Mouse (Mus musculus) forebrain, embryonic 15.5 days (tissue): ENCODE results near the gene Wdr31. TPM values are rescaled to one million over a fixed set of nuclear protein-coding genes. Genes with fewer than 3 reads are reported as not detected.
"Not testable (repeated sequence)": the region's sequence is repeated elsewhere in the genome, so short reads cannot be mapped to it uniquely, and the experiment has no call there.

Experiments used
- ATAC-seq: fragments of 200-750 bp; cut with Nextera tagmentation; replicated peaks from 2 replicates; pipeline ENCODE4 v1.8.0; 2017; ENCODE audit warnings: mild to moderate bottlenecking, moderate TSS enrichment, moderate library complexity
- H3K27ac ChIP-seq: fragments of 300-500 bp; sonication (generic); replicated peaks from 2 replicates; pipeline ENCODE4 v1.5.1; 2015; ENCODE audit warnings: mild to moderate bottlenecking, inconsistent platforms
- H3K27me3 ChIP-seq: fragments of 300-500 bp; sonication (generic); 2 replicates; pipeline ENCODE4 v1.6.1; 2015; ENCODE audit warnings: inconsistent platforms
- H3K36me3 ChIP-seq: fragments of 300-500 bp; sonication (generic); 2 replicates; pipeline ENCODE4 v1.6.1; 2015; ENCODE audit warnings: mild to moderate bottlenecking, inconsistent platforms
- H3K4me1 ChIP-seq: fragments of 300-500 bp; sonication (generic); 2 replicates; pipeline ENCODE4 v1.6.1; 2015; ENCODE audit warnings: inconsistent platforms
- H3K4me2 ChIP-seq: fragments of 300-500 bp; sonication (generic); replicated peaks from 2 replicates; pipeline ENCODE4 v1.6.1; 2015; ENCODE audit warnings: mild to moderate bottlenecking, inconsistent platforms
- H3K4me3 ChIP-seq: fragments of 300-500 bp; sonication (generic); 2 replicates; pipeline ENCODE4 v1.5.1; 2015; ENCODE audit warnings: mild to moderate bottlenecking, inconsistent platforms
- H3K9ac ChIP-seq: fragments of 300-500 bp; sonication (generic); replicated peaks from 2 replicates; pipeline ENCODE4 v1.6.1; 2015; ENCODE audit warnings: mild to moderate bottlenecking, inconsistent platforms
- H3K9me3 ChIP-seq: fragments of 300-500 bp; sonication (generic); 2 replicates; pipeline ENCODE4 v1.6.1; 2016; ENCODE audit warnings: inconsistent platforms
- WGBS: fragments of 180-500 bp; shearing (Covaris S2); methylation state at CpG from one replicate; pipeline ENCODE4 v1.1.7; 2015; ENCODE audit warnings: mixed read lengths; 5-methylcytosine and 5-hydroxymethylcytosine counted together
- polyA plus RNA-seq: library from polyadenylated mRNA; unstranded; fragments of >200 nt; fragmentation: Nextera tagmentation; extraction: Ambion mirVana; gene quantifications from 2 replicates; pipeline ENCODE4 v1.2.1, GENCODE M21; 2015

The Wdr31 gene
- polyA plus RNA-seq, 1 experiment from 2014 or later, result 11.5 TPM

GRCm38 (mm10) chr4:62492682-62493081 is 22.0 kb upstream of the Wdr31 start:
- Histone ChIP-seq H3K9ac (no peak overlapping the region), H3K4me2 (no peak overlapping the region), H3K9me3 (no peaks in the 10 kb centered on the region), H3K36me3 (no peaks in the 10 kb centered on the region), H3K4me1 (0 out of 2 replicates have a peak, but pooled peaks cover 5% of the 10 kb centered on the region), H3K27me3 (no peaks in the 10 kb centered on the region), H3K4me3 (no peak overlapping the region), H3K27ac (no peak overlapping the region)
- ATAC-seq, result no peak
- WGBS, result 77% methylated on average over 2 of the region's 2 CpGs

- no peak overlapping the region for H3K4me3 ChIP-seq
- H3K27ac ChIP-seq, result no peak overlapping the region
- no peak overlapping the region for H3K9ac ChIP-seq
- no peaks in the 10 kb centered on the region for H3K36me3 ChIP-seq
- H3K4me2 ChIP-seq, result no peak overlapping the region
- no peaks in the 10 kb centered on the region for H3K9me3 ChIP-seq
- 96% methylated on average over 2 of the region's 2 CpGs for WGBS
- no peaks in the 10 kb centered on the region for H3K27me3 ChIP-seq
- no peak for ATAC-seq
- H3K4me1 ChIP-seq, result no peaks in the 10 kb centered on the region
These were observed 17.2 kb upstream of the Wdr31 start for GRCm38 (mm10) chr4:62487914-62488313.

DNA sequence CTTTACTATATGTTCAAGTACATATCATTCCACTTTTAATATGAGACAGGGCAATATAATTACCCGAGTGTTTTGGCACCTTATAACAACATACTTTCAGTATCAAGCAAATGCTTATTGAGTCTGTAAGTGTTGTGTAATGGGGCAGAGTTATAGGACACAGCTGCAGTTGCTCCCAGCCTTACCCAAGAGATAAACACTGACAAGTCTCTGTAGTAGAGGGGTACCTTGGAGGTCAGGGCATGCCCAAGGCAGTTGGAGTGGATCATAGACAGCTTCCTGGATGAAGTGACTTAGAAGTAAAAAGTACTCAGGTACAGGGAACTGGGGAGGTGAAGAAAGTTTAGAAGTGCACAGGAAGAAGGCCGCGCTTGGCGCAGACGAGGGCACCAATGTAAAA is 16.5 kb upstream of the Wdr31 start:
- WGBS, result 94% methylated on average over 5 of the region's 5 CpGs
- ATAC-seq, result no peak
- no peaks in the 10 kb centered on the region for H3K4me1 ChIP-seq

GRCm38 (mm10) chr4:62486162-62486696 is 15.5 kb upstream of the Wdr31 start:
- Histone ChIP-seq H3K4me2 (no peak overlapping the region), H3K4me1 (no peaks in the 10 kb centered on the region), H3K27ac (no peak overlapping the region), H3K27me3 (no peaks in the 10 kb centered on the region), H3K4me3 (no peak overlapping the region), H3K36me3 (no peaks in the 10 kb centered on the region), H3K9ac (no peak overlapping the region), H3K9me3 (no peaks in the 10 kb centered on the region)
- no peak for ATAC-seq
- 92% methylated on average over 15 of the region's 15 CpGs for WGBS

More for the DNA sequence above, 16.5 kb upstream of the Wdr31 start:
- H3K9ac ChIP-seq, result no peak overlapping the region
- no peaks in the 10 kb centered on the region for H3K36me3 ChIP-seq
- no peak overlapping the region for H3K27ac ChIP-seq
- H3K4me2 ChIP-seq, result no peak overlapping the region
- H3K4me3 ChIP-seq, result no peak overlapping the region
- H3K9me3 ChIP-seq, result no peaks in the 10 kb centered on the region
- no peaks in the 10 kb centered on the region for H3K27me3 ChIP-seq

DNA sequence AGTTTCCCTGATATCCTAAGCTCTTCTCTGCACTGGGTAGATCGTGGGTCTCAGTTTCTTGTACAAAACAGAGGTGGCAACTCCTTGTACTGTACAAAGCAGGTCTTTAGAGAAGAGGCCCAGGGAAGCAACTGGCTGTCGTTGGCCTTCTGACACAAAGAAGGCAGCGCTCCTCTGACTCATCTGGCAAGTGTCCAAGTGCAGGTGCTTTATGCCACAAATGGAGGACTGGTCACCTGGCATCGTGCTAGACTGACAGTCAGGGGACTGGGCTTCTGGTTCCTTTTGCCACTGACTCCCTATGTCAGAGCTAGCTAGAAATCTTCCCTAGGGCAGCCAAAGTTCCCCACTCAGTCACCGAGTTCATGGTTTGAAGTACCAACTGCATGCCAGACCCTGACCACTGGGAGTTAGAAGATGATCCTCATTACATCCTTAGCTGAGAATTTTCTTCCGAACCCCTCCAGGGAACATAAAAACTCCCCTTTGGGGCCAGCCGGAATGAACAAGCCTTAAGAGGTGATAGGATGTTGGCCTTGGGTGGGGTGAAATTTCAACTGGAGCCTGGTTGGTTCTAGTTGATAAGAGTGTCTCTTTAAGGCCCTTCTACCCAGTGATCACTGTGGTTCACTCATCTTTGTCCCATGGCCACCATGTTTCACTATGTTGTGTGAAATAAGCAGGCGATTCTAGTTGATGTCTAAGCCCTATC is 14.9 kb upstream of the Wdr31 start:
- Histone ChIP-seq H3K9ac (no peak overlapping the region), H3K9me3 (no peaks in the 10 kb centered on the region), H3K4me2 (no peak overlapping the region), H3K4me3 (no peak overlapping the region), H3K27ac (no peak overlapping the region), H3K36me3 (no peaks in the 10 kb centered on the region), H3K4me1 (no peaks in the 10 kb centered on the region), H3K27me3 (0 out of 2 replicates have a peak, but pooled peaks cover 2% of the 10 kb centered on the region)
- 82% methylated on average over 8 of the region's 8 CpGs for WGBS
- ATAC-seq, result no peak

GRCm38 (mm10) chr4:62484928-62485327 is 14.2 kb upstream of the Wdr31 start:
- no peaks in the 10 kb centered on the region for H3K36me3 ChIP-seq
- peaks cover 7% of the 10 kb centered on the region for H3K27me3 ChIP-seq
- 87% methylated on average over 3 of the region's 3 CpGs for WGBS
- no peak overlapping the region for H3K9ac ChIP-seq
- H3K4me1 ChIP-seq, result peaks cover 3% of the 10 kb centered on the region
- H3K4me2 ChIP-seq, result no peak overlapping the region
- no peak for ATAC-seq
- no peak overlapping the region for H3K27ac ChIP-seq
- H3K9me3 ChIP-seq, result no peaks in the 10 kb centered on the region
- H3K4me3 ChIP-seq, result no peak overlapping the region

GRCm38 (mm10) chr4:62480709-62481605 is 10.3 kb upstream of the Wdr31 start:
- Histone ChIP-seq H3K9me3 (no peaks in the 10 kb centered on the region), H3K9ac (no peak overlapping the region), H3K4me1 (peaks cover 9% of the 10 kb centered on the region), H3K4me3 (no peak overlapping the region), H3K4me2 (no peak overlapping the region), H3K27ac (no peak overlapping the region), H3K36me3 (no peaks in the 10 kb centered on the region), H3K27me3 (peaks cover 28% of the 10 kb centered on the region)
- 0 out of 2 replicates have a peak, but pooled peaks have one; percentile 30 for ATAC-seq
- 52% methylated on average over 10 of the region's 10 CpGs for WGBS

GRCm38 (mm10) chr4:62479937-62480708 is 9.4 kb upstream of the Wdr31 start, which contains the start of gene Bspry:
Gene Bspry, plus strand, starts transcription at chr4:62480053.
- peak; percentile 74 for ATAC-seq
- Histone ChIP-seq H3K9me3 (no peaks in the 10 kb centered on the region), H3K4me1 (peaks cover 9% of the 10 kb centered on the region), H3K36me3 (no peaks in the 10 kb centered on the region), H3K27ac (no peak within 1 kb of the TSS), H3K4me3 (peak within 1 kb of the TSS; percentile 41), H3K4me2 (peak within 1 kb of the TSS; percentile 55), H3K9ac (no peak within 1 kb of the TSS), H3K27me3 (peaks cover 28% of the 10 kb centered on the region)
- 2% methylated on average over 67 of the region's 71 CpGs for WGBS

DNA sequence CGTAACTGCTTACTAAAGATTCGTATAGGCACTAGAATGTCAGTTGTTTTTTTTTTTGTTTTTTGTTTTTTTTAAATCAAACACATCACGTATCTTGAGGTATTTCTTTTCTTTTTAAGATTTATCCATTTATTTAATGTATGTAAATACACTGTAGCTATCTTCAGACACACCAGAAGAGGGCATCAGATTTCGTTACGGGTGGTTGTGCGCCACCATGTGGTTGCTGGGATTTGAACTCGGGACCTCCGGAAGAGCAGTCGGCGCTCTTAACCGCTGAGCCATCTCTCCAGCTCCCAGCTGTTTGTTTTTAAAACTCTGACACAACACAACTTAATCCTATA is 8.9 kb upstream of the Wdr31 start:
- not testable (repeated sequence) for H3K4me1 ChIP-seq, H3K27ac ChIP-seq, H3K9ac ChIP-seq, H3K36me3 ChIP-seq, H3K9me3 ChIP-seq
- H3K4me3 ChIP-seq, result peak overlapping the region; percentile 41
- peaks cover 28% of the 10 kb centered on the region for H3K27me3 ChIP-seq
- 16% methylated on average over 11 of the region's 11 CpGs for WGBS
- ATAC-seq, result peak; percentile 18; the same call in 1 of the 2 replicates
- peak overlapping the region; percentile 55 for H3K4me2 ChIP-seq

DNA sequence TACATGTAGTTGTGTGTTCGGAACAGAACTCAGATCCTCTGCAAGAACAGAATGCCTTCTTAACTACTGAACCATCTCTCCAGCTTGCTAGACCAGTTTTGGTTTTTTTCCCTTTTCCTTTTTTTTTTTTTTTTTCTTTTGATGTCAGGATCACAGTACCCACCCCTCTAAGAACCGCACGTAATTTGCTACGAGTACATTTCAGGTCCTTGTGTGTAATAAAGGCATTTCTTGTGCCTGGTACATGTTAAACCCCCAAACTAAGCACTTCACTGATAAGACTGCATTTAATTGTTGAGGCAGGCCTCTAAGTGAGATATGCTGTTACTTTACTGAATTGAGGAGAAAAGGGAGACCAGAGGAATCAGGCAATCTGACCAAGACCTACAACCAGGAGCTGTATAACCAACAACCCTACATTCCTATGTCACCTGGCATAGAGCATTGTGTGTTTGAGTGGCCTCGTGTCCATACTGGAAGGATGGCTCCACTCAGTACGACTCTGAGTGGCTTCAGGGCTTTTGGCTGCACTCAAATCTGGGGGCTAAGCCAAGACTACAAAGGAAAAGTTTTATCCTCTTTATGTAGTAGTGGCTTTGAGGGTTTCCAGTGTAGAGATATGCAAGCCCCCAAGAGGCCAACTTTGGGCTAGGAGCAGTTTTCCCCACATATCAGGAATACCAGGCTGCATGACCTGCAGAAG is 7.0 kb upstream of the Wdr31 start:
- peaks cover 9% of the 10 kb centered on the region for H3K4me1 ChIP-seq
- no peak overlapping the region for H3K4me2 ChIP-seq
- no peak for ATAC-seq
- 80% methylated on average over 6 of the region's 6 CpGs for WGBS
- H3K27me3 ChIP-seq, result peaks cover 28% of the 10 kb centered on the region
- H3K4me3 ChIP-seq, result no peak overlapping the region
- H3K9ac ChIP-seq, result no peak overlapping the region
- H3K36me3 ChIP-seq, result no peaks in the 10 kb centered on the region
- no peak overlapping the region for H3K27ac ChIP-seq
- H3K9me3 ChIP-seq, result no peaks in the 10 kb centered on the region

- H3K4me3 ChIP-seq, result no peak overlapping the region
- WGBS, result 94% methylated on average over 6 of the region's 6 CpGs
- no peak overlapping the region for H3K27ac ChIP-seq
- no peak overlapping the region for H3K9ac ChIP-seq
- no peaks in the 10 kb centered on the region for H3K36me3 ChIP-seq
- H3K27me3 ChIP-seq, result peaks cover 28% of the 10 kb centered on the region
- H3K4me2 ChIP-seq, result no peak overlapping the region
- no peaks in the 10 kb centered on the region for H3K9me3 ChIP-seq
- peaks cover 9% of the 10 kb centered on the region for H3K4me1 ChIP-seq
- no peak for ATAC-seq
These were observed 5.1 kb upstream of the Wdr31 start for GRCm38 (mm10) chr4:62475793-62476192.
